Mouse (Mus musculus) gastrocnemius, postnatal 14 days (tissue): Measurements from ENCODE around the gene Rabgap1l. TPM values are rescaled to one million over a fixed set of nuclear protein-coding genes. Genes with fewer than 3 reads are reported as not detected.

Source experiments
- DNase-seq: peaks from one replicate; pipeline ENCODE4 v3.0.0; 2021; ENCODE audit warnings: mixed read lengths
- intact Hi-C: fragments of 180-260 bp; cut with DNase I; formaldehyde crosslinking; loops from one replicate; pipeline ENCODE4 v1.15.1; 2025; ENCODE audit warnings: low total_unique reads
- total RNA-seq, 2 experiments: library from RNA; stranded (reverse); gene quantifications; 2 replicates each; pipeline ENCODE4 v1.2.3; 2021

The Rabgap1l gene
- total RNA-seq, 2 experiments from 2014 or later: 12.6 to 13.7 TPM

DNA sequence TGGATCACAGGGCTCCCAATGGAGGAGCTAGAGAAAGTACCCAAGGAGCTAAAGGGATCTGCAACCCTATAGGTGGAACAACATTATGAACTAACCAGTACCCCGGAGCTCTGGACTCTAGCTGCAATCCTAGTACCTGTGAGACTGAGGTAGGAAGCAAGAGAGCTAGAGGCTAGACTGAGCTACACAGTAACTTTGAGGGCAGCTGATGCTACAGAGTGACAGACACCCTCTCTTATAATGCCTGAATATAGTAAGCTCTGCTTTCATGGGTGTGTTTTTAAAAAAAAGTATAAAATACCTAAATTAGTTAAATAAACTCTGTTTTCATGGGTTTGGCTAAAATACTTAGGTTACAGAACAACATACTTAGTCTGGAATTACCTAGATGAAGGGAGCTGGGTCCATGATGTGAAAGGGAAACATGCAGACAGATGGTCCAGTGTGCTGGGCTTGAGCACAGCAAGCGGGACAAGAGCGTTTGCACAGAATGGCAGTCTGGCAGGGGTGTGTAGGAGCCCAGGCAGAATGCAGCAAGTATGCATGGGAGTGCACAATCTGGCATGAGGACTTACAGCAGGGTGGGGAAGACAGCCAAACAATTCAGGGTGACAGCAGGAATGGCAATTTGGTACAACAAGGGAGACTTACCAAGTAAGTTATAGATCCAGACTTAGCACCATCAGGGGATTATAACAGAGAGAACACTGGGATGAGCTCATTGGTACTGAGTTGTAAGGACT, 514.9 kb downstream of the Rabgap1l start:
- DNase-seq: no peak
- intact Hi-C loops: no loop called here

DNA sequence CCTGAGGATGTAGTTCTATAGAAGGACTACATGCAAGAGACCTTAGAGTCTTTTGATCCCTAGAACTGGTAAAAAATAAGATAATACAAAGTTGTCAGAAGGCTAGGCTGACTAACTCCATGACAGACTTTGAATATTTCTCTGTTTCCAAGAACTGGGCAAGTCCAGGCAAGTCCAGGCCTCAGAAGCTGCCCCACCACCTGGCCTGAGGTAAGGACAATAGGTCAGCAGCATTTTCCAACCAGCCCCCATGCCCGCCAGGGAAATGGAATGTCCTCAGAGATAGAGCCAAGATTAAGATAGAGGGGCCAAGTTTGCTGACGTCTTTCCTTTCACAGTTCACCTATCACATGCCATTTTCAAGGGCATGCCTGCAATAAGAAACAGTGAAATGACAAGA, 517.8 kb downstream of the Rabgap1l start:
- intact Hi-C loops: no loop called here
- no peak for DNase-seq

DNA sequence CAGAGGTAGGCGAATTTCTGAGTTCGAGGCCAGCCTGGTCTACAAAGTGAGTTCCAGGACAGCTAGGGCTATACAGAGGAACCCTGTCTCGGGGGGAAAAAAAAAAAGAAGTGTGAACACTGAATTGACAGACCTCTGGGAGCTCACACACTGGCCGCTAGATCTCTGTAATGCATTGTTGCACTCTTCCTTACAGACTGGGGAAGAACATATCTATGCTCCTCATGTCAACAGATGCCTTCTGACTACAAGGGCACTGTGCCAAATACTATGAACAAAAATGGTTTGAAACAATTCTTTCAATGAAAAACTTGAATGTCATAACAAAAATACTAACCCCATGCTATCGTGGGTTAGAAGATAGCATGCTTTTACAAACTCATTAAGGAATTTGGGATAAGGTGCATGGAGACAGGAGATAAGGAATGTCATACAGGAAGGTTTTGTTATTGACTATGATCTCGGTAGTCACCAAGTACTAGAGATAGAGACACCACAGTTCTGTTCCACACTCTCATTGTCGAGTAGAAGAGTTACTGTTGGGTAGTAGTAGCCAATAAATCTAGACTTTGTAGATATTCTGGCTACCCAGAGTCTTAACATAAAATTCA, 519.8 kb downstream of the Rabgap1l start:
- DNase-seq: no peak
- intact Hi-C loops: no loop called here

DNA sequence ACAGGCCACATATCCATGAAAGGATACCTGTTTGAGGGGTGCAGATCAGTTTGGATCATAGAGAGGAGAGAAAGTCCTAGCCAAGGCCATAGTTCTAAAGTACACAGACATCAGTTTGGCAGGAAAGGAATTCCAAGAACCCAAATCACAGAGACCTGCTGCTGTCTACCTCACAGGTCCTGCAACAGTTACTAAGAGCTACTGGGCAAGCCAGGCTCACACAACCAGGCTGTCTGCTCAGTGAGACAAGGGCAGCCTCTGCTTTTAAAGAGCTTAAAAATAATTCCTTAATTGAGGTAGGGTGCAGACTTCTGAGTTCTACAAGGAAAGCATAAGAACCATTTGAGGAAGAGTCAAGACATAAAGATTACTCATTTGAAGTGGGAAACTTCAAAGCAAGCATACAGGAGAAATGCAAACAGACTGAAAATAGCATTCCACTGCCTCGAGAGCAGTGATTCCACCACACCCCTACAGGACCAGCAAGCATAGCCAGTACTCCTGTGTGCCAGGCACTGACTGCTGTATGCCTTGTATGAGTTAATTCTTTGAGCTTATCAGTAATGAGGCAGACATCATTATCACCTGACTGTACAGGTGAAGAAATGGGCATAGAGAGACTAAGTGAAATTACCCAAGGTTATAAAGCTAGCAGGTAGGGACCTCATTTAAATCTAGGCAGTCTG, 521.6 kb downstream of the Rabgap1l start:
- DNase-seq: no peak
- intact Hi-C loops: no loop called here

DNA sequence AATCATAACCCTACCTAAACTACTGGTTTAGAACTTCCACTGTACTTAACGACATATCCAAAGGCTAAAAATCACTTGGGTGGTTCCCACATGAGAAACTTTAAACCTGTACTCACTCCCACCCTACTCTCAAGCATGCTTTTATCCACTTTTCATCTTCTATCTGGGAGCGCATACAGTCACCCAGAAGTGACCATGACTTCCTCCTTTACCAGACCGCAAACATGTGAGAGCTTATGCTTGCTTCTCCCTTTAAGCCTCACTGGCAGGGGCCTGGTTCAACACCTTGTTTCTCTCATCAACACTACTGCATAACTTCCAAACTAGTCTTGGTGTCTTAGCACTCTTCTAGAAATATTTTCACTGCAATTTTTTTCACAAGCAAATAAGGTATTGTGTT, 524.7 kb downstream of the Rabgap1l start:
- intact Hi-C loops: no loop called here
- DNase-seq: no peak

DNA sequence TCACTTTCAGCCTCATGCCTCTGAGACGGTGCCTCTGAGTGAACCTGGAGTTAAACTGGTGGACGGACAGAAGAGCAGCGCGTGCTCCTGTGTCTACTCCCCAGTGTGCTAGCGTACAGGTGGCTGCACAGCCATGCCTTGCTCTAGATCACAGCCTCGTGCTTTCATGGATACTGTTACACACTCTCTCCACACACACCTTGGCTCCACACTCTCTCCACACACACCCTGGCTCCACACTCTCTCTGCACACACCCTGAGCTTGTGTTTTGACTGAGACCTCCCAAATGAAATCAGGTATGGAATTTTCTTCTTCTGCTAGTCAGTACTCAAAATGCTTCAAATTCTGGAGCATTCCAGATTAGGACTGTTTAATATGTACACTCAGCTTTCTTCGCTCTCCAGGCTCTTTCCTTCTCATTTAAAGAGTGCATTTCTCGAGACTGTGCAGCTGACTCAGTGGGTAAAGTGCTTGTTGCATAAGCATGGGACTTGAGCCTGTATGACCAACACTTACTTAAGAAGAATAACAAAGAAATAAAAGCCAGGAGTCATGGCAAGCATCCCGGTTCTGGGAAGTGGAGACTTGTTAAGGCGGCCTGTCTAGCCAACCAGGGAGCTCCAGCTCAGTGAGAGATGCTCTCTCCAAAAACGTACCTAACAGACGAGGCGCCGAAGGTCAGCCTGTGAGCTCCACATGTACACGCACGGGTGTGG, 529.2 kb downstream of the Rabgap1l start:
- peak; percentile 57 for DNase-seq
- intact Hi-C loops: no loop called here

DNA sequence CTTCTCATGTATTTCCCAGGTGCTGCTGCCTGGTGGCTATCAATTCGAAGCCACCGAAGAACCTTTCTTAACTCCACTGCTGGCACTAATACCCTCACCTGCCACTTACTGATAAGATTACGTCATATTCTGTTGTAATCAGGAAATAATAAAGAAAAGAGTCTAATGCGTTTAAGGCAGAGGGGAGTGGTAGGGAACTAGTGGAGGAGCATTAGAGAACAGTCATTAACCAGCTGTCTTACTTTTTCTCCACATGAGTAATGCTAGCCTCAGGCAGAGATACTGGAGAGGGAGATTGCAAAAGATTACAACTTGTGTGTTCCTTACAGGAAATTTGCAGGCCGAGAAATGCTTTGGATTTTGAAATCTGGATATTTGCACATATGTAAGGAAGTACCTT, 530.0 kb downstream of the Rabgap1l start:
- intact Hi-C loops: no loop called here

DNA sequence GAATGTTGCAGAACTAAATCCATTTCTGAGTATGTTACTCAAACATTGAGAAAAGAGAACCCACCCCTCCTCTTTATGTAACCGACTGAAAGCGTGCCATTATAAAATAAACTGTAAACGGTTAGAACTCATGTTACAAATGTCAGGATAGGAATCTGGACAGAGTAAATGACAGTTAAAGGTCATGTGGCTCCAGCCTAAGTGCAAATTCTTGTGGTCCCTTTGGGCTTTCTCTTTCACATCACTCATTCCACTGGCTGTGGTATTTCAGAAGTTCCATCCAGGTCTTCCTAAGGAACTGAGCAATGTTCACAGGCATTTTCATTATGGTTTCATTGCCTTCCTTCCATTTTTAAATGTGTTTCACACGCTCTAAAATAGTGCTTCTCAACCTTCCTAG, 530.6 kb downstream of the Rabgap1l start:
- intact Hi-C loops: no loop called here
- DNase-seq: no peak

More for the DNA sequence above, 530.0 kb downstream of the Rabgap1l start:
- DNase-seq: no peak

DNA sequence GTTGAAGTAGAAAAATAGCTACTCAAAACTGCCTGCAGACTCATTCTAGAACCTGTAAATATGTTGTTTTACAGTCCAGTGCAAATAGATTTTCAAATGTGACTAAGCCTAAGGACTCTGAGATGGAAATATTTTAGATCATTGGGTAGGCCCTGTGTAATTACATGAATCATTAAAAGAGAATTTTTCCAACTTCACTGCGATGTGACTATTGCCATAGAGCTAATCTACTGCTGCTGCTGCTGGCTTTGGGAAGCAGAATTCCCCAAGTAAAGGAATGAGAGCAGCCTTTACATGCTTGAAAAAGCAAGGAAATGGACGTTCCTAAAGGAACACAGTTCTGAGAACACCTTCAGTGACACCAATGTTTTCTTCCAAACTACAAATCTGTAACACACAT, 531.2 kb downstream of the Rabgap1l start:
- intact Hi-C loops: no loop called here
- no peak for DNase-seq

DNA sequence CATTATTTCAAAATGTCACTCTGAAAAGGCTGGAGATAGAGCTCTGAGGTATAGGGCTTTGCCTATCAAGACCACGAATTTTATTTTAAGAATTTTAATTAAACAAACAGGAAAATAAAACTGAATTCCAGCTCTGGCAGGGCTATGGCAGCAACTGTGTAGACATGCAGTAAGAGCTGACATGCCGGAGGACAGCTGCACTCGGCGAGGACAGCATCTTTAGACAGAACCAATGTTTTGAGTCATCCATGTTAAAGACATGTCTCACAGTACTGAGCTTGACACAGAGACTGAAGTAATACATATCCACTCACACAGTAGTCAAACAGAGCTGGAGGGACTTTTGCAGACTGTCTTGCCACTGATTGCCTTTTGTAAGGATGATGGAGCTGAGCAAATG, 532.4 kb downstream of the Rabgap1l start:
- intact Hi-C loops: no loop called here
- DNase-seq: no peak

DNA sequence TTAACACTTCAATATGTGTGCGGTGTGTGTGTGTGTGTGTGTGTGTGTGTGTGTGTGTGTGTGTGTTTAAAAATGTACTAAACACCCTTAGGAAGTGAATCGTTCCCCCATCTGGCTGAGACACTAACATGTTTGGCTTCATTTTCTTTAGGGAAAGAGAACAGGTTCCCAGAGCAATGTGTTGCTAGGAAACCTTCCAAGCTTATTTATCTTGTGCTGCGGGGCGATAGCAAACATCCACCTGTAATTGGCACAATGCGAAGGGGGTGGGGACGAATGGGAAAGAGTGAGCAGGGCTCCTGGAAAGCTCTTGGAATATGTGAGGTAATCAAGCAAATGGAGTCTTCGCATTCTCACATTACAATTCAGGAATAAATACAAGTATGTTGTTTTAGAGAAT, 533.1 kb downstream of the Rabgap1l start:
- intact Hi-C loops: no loop called here
- DNase-seq: no peak

DNA sequence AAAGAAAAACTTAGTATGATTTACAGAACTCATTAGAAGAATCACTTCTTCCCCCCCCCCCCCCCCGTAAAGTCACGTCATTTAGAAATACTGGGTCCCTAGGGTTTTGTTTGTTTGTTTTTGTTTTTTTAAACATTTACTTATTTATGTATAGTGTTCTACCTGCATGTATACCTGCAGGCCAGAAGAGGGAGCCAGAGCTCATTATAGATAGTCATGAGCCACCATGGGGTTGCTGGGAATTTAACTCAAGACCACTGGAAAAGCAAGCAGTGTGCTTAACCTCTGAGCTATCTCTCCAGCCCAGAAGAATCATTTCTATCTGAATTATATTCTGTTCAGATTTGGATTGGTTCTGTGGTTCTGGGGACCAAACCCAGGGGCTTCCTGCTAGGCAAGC, 539.9 kb downstream of the Rabgap1l start:
- no peak for DNase-seq
- intact Hi-C loops: no loop called here

DNA sequence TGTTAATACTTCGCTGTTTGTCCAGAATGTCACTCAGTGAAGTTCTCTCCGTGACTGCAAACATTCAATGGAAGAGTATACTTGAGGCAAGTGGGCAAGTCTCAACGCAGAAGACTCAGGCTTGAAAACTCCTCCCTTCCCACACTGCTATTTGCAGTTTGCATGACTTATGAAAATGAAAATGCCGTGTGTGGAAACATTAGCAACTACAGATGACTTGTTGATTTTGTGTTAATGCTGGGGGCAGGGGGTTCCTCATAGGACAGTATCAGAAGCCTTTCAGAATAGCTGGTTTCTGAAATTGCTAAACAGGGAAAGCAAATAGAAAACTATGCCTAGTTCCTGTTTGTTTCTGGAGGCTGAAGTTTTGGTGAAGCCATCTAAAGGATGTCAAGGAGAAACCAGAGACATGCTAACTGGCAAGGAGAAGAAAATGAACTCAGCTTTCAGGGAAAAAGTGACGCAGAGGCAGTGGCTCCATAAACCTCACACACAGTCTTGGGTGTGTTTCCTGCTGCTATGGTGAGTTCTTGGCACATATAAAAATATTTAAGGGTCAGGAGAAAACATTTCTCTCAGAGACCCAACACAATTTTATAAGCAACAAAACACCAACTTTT, 541.5 kb downstream of the Rabgap1l start:
- intact Hi-C loops: no loop called here
- DNase-seq: no peak

DNA sequence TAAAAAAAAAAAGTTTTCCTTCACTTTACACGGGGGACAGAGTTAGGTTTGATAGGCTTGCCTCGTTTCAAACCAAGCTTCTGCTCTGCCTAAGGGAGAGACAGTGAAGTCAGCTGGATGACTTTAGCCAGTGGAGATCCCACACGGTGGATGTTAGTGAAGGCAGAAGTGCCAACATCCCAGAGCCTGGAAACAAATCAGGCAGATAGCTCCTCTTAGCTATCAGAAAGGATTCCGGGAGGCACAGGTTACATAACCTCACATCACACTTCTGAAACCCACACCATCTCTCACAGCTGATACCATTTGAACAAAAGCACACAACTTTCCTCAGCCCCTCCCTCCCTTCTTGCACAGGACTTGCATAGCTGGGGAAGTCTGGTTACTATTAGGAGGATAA, 542.2 kb downstream of the Rabgap1l start:
- no peak for DNase-seq
- intact Hi-C loops: no loop called here

DNA sequence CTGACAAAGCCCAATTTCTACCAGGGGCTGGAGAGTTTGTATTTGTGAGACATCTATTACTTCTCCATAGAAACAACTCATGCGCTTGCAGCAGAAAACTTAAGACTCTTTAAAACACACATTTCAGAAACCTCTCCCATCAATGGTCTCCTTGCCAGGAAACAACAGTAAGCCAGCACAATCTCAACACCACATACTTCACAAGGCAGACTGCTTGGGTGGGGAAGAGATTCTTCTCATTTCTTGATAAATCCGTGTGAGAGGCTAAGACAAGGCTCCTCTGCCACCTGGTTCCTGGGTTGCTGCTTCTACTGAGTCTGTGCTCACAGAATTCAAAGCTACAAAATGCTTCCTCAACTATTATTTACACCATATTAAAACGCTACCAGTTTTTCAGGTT, 543.2 kb downstream of the Rabgap1l start:
- intact Hi-C loops: no loop called here
- DNase-seq: no peak

DNA sequence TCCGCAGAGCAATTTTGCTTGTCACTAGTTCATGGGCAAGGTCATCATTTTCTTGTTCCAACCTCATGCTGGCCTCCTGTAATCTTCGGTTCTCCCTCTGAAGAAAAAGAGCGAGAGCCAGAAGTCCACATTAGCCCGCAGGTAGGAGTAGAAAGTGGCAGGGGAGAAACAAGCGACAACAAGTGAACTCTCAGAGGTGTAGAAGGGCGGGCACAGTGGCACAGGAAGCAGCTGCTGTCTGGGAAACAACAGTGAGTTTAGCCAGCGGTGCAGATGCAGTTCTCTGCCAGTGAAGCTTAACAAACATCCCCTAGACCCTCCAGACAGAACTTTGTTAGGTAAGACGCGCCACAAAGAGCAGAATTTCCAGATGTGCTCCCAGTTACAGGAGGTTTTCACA, 545.5 kb downstream of the Rabgap1l start:
- DNase-seq: no peak
- intact Hi-C loops: no loop called here

DNA sequence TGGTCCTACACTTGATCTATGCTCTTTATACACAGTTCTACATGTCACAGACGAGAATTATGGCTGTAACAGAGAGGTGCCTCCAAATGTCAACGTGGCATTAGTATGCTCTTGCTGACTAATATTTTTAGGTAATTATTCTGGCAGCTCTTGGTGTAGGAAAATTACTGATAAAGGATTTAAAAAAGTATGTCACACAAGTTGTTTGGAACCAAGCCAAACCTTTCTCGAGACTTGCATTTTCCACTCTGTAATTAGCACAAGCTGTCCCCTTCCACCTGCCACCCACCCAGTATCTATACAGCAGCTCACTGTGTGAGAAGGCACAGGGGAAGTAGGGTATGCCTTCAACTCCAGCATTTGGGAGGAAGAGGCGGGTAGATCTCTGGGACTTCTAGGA, 546.2 kb downstream of the Rabgap1l start:
- DNase-seq: no peak
- intact Hi-C loops: no loop called here

DNA sequence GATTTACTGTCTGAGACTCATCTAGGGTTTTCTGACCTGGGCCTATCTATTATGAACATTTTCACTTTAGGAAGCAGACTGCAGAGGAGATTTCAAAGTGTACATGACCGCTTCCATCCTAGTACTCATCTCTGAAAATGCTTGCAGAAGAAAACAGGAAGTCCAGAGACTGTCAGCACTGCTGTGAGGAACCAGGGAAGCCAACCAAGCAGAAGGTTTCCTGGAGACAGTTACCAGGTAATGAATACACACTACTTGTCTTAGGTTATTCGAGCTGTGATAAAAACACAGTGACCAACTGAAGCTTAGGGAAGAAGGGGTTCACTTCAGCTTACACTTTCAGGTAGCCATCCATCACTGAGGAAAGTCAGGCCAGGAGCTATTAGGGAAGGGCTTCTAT, 547.1 kb downstream of the Rabgap1l start:
- intact Hi-C loops: no loop called here
- DNase-seq: no peak

DNA sequence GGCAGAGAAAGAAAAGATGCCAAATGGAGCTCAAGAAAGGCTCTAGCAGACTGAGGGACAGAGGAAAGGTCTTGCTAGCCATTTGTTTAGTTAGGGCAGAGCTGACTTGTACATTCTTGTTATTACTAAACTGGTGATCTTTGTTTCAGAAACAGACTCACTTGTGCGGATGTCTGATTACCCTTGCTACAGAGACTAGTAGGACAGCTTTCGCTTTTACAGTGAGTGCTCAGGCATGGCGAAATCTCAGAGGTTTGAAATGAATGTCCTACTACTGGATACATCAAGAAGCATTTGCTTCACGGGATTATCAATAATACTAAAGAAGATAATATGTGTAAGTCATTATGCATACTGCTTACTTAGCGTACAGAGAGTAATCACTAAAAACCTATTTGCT, 548.3 kb downstream of the Rabgap1l start:
- intact Hi-C loops: no loop called here
- no peak for DNase-seq

DNA sequence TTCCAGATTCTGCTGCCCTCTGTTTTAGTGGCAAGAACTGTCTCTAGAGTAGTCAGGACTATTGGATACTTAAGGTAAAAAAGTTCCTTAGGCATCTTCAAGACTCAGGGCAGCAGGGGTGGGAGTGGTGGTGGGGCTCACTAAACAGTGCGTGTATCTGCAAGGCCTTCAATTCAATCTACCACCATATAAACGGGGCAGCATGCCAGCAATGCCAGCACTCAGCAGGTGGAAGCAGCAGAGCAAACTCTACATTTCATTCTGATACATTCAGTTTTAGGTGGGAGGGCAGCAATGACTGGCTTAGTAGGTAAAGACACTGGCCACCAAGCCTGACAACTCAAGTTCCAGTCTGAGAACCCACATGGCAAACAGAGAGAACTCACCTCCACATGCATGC, 552.9 kb downstream of the Rabgap1l start:
- intact Hi-C loops: no loop called here

More for the DNA sequence above, 552.9 kb downstream of the Rabgap1l start:
- no peak for DNase-seq
